Mouse (Mus musculus): Measurements from ENCODE around the gene Ccdc169.

- TF ChIP-seq GATA1 (IDR thresholded peaks at IDR 0.05; ENCODE audit: borderline replicate concordance, low read length) (no peak), CTCF (IDR thresholded peaks at IDR 0.05; ENCODE audit: low read depth, low read length) (no peak)
Measured at GRCm38 (mm10) chr3:55207665-55208064, 70.5 kb downstream of the Ccdc169 start.
